Mouse (Mus musculus): ENCODE measurements around the gene Ltbp4.
A peak's percentile ranks its signal among the peaks of the same experiment; 100 is the strongest.

DNA sequence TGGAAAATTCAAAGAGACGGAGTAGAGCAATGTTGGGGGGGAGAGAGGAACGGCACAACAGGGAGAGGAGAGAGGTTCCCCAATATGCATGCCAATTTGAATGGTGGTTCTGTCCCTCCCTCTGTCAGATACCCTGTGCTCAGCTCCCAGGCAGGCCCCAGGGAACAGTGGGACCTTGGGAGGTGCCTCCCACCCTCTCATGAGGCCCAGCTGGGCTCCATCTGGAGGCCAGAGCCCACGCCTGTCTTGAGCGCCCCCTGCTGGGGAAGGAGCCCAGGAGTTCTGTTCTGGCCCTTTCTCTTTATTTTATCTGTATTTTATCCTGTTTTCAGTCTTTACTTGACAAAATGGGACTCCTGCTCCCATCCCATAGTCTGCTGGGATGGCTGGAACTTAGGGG, 47.2 kb upstream of the Ltbp4 start:
- peak; percentile 84 for TF ChIP-seq CTCF (IDR thresholded peaks at IDR 0.05; ENCODE audit: low read depth)
- TF ChIP-seq EP300 (IDR thresholded peaks at IDR 0.05; ENCODE audit: low read depth), result no peak

Measured in liver, postnatal 0 days (tissue).